Mouse (Mus musculus) forebrain, postnatal 0 days (tissue): Measurements from ENCODE around the gene Papss2. TPM values are rescaled to one million over a fixed set of nuclear protein-coding genes. Genes with fewer than 3 reads are reported as not detected.
"Not testable (repeated sequence)": the region's sequence is repeated elsewhere in the genome, so short reads cannot be mapped to it uniquely, and the experiment has no call there.

ENCODE experiments used
- ATAC-seq: fragments of 200-750 bp; cut with Nextera tagmentation; 2 replicates; pipeline ENCODE4 v1.8.0; 2017; ENCODE audit warnings: mild to moderate bottlenecking, moderate library complexity
- DNase-seq: peaks from one replicate; pipeline ENCODE4 v3.0.0-alpha.2; 2015
- H3K27ac ChIP-seq: fragments of 300-500 bp; sonication (generic); 2 replicates; pipeline ENCODE4 v1.5.1; 2014; ENCODE audit warnings: low read depth, mild to moderate bottlenecking, antibody characterized with exemption, low read length, moderate library complexity, mixed read lengths
- H3K27me3 ChIP-seq: fragments of 300-500 bp; sonication (generic); 2 replicates; pipeline ENCODE4 v1.6.1; 2014; ENCODE audit warnings: mild to moderate bottlenecking, low read length, mixed read lengths; ENCODE audit not compliant: insufficient read depth
- H3K36me3 ChIP-seq: fragments of 300-500 bp; sonication (generic); 2 replicates; pipeline ENCODE4 v1.6.1; 2014; ENCODE audit warnings: mild to moderate bottlenecking, moderate library complexity; ENCODE audit not compliant: insufficient read depth
- H3K4me1 ChIP-seq: fragments of 300-500 bp; sonication (generic); 2 replicates; pipeline ENCODE4 v1.6.1; 2014; ENCODE audit warnings: antibody characterized with exemption; ENCODE audit not compliant: insufficient read depth
- H3K4me2 ChIP-seq: fragments of 300-500 bp; sonication (generic); 2 replicates; pipeline ENCODE4 v1.6.1; 2014; ENCODE audit warnings: low read depth, mild to moderate bottlenecking, moderate library complexity
- H3K4me3 ChIP-seq: fragments of 300-500 bp; sonication (generic); 2 replicates; pipeline ENCODE4 v1.5.1; 2014; ENCODE audit warnings: low read depth, low read length, mixed read lengths
- H3K9ac ChIP-seq: fragments of 300-500 bp; sonication (generic); 2 replicates; pipeline ENCODE4 v1.6.1; 2014; ENCODE audit warnings: mild to moderate bottlenecking
- H3K9me3 ChIP-seq: fragments of 300-500 bp; sonication (generic); 2 replicates; pipeline ENCODE4 v1.6.1; 2016; ENCODE audit warnings: low read length
- CTCF ChIP-seq: sonication (generic); IDR thresholded peaks from 2 replicates; pipeline ENCODE4 v1.5.1; 2016; ENCODE audit warnings: antibody characterized with exemption, control low read depth, low read depth
- whole genome bisulfite sequencing: fragments of 180-500 bp; shearing (Covaris S2); extraction: QIAGEN DNeasy Blood & Tissue Kit; methylation state at CpG from one replicate; pipeline ENCODE4 v1.1.7; 2014; 5-methylcytosine and 5-hydroxymethylcytosine counted together
- polyA plus RNA-seq: library from polyadenylated mRNA; unstranded; fragments of >200 nt; fragmentation: Nextera tagmentation; extraction: Ambion mirVana; gene quantifications from 2 replicates; pipeline ENCODE4 v1.2.1, GENCODE M21; 2015
- total RNA-seq: library from RNA; depleted of rRNA; stranded (reverse); fragments of >200 nt; gene quantifications from 2 replicates; pipeline ENCODE4 v1.2.3, GENCODE M21; 2014

Gene Papss2
- total and polyA plus RNA-seq, 2 experiments from 2014 or later: 1.2 to 3.8 TPM

DNA sequence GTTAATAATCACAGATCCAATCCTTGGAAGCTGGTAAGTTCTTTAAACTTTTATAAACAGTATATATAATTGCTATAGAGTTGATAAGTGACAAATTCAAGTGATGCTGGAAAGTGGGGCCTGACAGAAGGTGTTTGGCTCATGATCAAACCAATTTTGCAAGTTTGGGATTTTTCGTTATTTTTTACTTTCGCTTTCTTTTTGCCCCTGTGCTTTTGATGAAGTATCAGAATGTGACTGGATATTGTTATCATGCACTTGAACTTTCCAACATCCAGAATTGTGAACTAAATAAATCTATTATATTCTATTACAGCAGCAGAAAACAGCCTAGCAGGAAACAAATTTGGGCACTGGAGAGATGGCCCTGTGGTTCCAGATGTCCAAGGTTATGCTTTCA, 85.3 kb downstream of the Papss2 start:
- DNase-seq (no peak), ATAC-seq (no peak)
- no peak overlapping the region for H3K4me3 ChIP-seq
- no peaks in the 10 kb centered on the region for H3K27me3 ChIP-seq
- peaks cover 29% of the 10 kb centered on the region for H3K36me3 ChIP-seq
- no peak overlapping the region for H3K27ac ChIP-seq
- WGBS: 87% methylated on average over 2 of the region's 2 CpGs
- no peak for TF ChIP-seq CTCF
- no peaks in the 10 kb centered on the region for H3K9me3 ChIP-seq
- H3K4me2 ChIP-seq: no peak overlapping the region
- H3K4me1 ChIP-seq: no peaks in the 10 kb centered on the region
- H3K9ac ChIP-seq: no peak overlapping the region

- TF ChIP-seq CTCF: no peak
- Histone ChIP-seq H3K36me3 (peaks cover 31% of the 10 kb centered on the region), H3K4me2 (no peak overlapping the region), H3K27ac (no peak overlapping the region), H3K4me1 (no peaks in the 10 kb centered on the region), H3K9me3 (no peaks in the 10 kb centered on the region), H3K9ac (no peak overlapping the region), H3K27me3 (no peaks in the 10 kb centered on the region), H3K4me3 (no peak overlapping the region)
- ATAC-seq (no peak), DNase-seq (no peak)
- WGBS: 93% methylated on average over 5 of the region's 5 CpGs
Observed at GRCm38 (mm10) chr19:32683081-32683480, 87.5 kb downstream of the Papss2 start.

DNA sequence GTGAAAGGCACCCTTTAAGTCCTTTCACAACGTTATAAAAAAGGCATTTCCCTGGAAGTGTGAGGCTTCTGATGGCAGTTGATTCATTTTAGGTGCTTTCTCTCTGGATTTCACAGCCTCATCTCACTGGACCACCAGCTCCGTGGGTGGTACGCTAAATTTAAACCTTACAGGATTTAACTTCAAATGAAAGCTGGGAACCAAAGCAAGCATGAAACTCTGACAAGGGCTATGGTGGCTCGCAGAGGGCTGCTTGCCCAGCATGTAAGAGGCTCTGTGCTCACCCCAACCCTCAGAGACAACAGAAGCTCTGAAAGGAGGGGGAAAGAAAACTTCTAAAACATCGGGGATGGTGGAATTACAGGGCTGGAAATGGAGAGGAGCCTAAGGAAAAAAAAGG, 92.1 kb downstream of the Papss2 start:
- Histone ChIP-seq H3K4me2 (no peak overlapping the region), H3K36me3 (peaks cover 33% of the 10 kb centered on the region), H3K27me3 (no peaks in the 10 kb centered on the region), H3K9ac (no peak overlapping the region), H3K4me1 (no peaks in the 10 kb centered on the region), H3K4me3 (no peak overlapping the region), H3K27ac (no peak overlapping the region), H3K9me3 (no peaks in the 10 kb centered on the region)
- WGBS: 83% methylated on average over 5 of the region's 5 CpGs
- TF ChIP-seq CTCF: no peak
- no peak for ATAC-seq
- no peak for DNase-seq

GRCm38 (mm10) chr19:32688227-32688626, 92.6 kb downstream of the Papss2 start:
- 86% methylated on average over 3 of the region's 3 CpGs for WGBS
- H3K27me3 ChIP-seq, H3K4me1 ChIP-seq, DNase-seq, H3K9me3 ChIP-seq, H3K9ac ChIP-seq, ATAC-seq, H3K4me2 ChIP-seq, H3K4me3 ChIP-seq, H3K27ac ChIP-seq: not testable (repeated sequence)
- peaks cover 37% of the 10 kb centered on the region for H3K36me3 ChIP-seq

- H3K9me3 ChIP-seq: no peaks in the 10 kb centered on the region
- H3K36me3 ChIP-seq: peaks cover 51% of the 10 kb centered on the region
- DNase-seq (peak; percentile 47), ATAC-seq (peak; percentile 29; the same call in 1 of the 2 replicates)
- H3K4me3 ChIP-seq: no peak overlapping the region
- H3K27ac ChIP-seq: no peak overlapping the region
- H3K27me3 ChIP-seq: no peaks in the 10 kb centered on the region
- peak; percentile 44 for TF ChIP-seq CTCF
- H3K9ac ChIP-seq: no peak overlapping the region
- no peaks in the 10 kb centered on the region for H3K4me1 ChIP-seq
- H3K4me2 ChIP-seq: no peak overlapping the region
- 57% methylated on average over 6 of the region's 6 CpGs for WGBS
Observed at GRCm38 (mm10) chr19:32689724-32690123, 94.1 kb downstream of the Papss2 start.

GRCm38 (mm10) chr19:32696674-32697073, 101.1 kb downstream of the Papss2 start:
- Histone ChIP-seq H3K4me1 (no peaks in the 10 kb centered on the region), H3K9me3 (no peaks in the 10 kb centered on the region), H3K27me3 (no peaks in the 10 kb centered on the region), H3K4me2 (no peak overlapping the region), H3K9ac (no peak overlapping the region), H3K4me3 (no peak overlapping the region), H3K27ac (no peak overlapping the region), H3K36me3 (peaks cover 68% of the 10 kb centered on the region)
- WGBS: 94% methylated on average over 2 of the region's 2 CpGs
- no peak for DNase-seq
- no peak for TF ChIP-seq CTCF
- no peak for ATAC-seq

DNA sequence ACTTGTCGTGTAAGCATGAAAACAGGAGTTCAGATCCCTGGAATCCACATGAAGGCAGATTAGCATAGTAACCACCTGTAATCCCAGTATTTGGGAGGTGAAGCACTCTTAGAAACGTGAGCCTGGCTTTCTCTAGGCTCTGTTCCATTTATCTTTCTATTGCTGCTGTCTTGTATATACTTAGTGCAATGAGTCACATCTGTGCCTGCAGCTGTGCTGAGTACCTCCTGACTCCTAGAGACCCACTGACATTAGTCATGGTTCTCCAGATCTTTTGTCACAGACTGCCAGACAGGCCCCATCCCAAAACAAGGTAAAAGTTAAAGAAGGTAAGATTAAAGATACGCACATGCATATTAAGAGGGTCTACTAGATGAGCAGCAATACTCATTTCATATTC, 106.6 kb downstream of the Papss2 start:
- Histone ChIP-seq H3K9ac (no peak overlapping the region), H3K9me3 (no peaks in the 10 kb centered on the region), H3K27ac (no peak overlapping the region), H3K4me1 (no peaks in the 10 kb centered on the region), H3K4me3 (no peak overlapping the region), H3K36me3 (peaks cover 36% of the 10 kb centered on the region), H3K4me2 (no peak overlapping the region), H3K27me3 (no peaks in the 10 kb centered on the region)
- DNase-seq (no peak), ATAC-seq (no peak)
- WGBS: 82% methylated on average over 3 of the region's 3 CpGs
- TF ChIP-seq CTCF: no peak

DNA sequence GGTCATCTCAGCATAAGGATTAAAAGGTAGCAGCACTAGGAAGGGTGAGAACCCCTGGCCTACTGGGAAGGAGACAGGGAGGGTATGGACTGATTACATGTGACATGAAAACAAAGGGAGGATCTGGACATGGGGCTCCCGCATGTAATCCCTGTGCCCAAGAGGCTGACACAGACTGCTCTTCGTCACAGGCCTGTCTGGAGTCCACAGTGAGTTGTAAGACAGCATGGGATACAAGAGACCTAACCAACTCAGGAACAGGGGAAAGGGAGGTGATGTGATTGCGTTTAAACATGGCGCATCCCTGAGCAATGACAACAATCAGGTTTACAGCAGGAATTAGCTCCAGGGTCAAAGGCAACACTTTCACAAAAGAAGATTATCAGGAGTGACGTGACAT, 113.4 kb downstream of the Papss2 start:
- no peak for DNase-seq
- Histone ChIP-seq H3K4me3 (no peak overlapping the region), H3K9me3 (no peaks in the 10 kb centered on the region), H3K9ac (no peak overlapping the region), H3K4me2 (no peak overlapping the region), H3K27me3 (no peaks in the 10 kb centered on the region), H3K27ac (no peak overlapping the region), H3K36me3 (no peaks in the 10 kb centered on the region; the same call in 1 of the 2 replicates), H3K4me1 (no peaks in the 10 kb centered on the region; the same call in 1 of the 2 replicates)
- TF ChIP-seq CTCF: no peak
- WGBS: 85% methylated on average over 5 of the region's 5 CpGs
- no peak for ATAC-seq
